Mouse (Mus musculus): Measurements from ENCODE around the gene Gm2832. TPM values are rescaled to one million over a fixed set of nuclear protein-coding genes. Genes with fewer than 3 reads are reported as not detected.

Gm2832 gene
- polyA plus RNA-seq (2012; rRNA removed), result not detected in 2 replicates

GRCm38 (mm10) chr14:41278505-41278904, at the start of gene Gm2832:
Gene Gm2832 (plus strand): TSS chr14:41278805.

Other genes with a start within 250 kb of the Gm2832 start
- not detected in 2 replicates for gene Dydc2, start 209.6 kb upstream of the Gm2832 start, polyA plus RNA-seq (2012; rRNA removed)
- gene Dydc1, start 205.9 kb upstream of the Gm2832 start, polyA plus RNA-seq (2012; rRNA removed), result not detected in 2 replicates
- gene Mat1a, start 173.8 kb upstream of the Gm2832 start, polyA plus RNA-seq (2012; rRNA removed), result 1.0 and 1.7 TPM in 2 replicates
- not detected in 2 replicates for gene Sftpa1, start 147.0 kb upstream of the Gm2832 start, polyA plus RNA-seq (2012; rRNA removed)
- gene Mbl1, start 127.3 kb upstream of the Gm2832 start, polyA plus RNA-seq (2012; rRNA removed), result not detected in 2 replicates
- gene Sftpd, start 93.7 kb upstream of the Gm2832 start, polyA plus RNA-seq (2012; rRNA removed), result 3.3 and 3.6 TPM in 2 replicates
- gene Gm5798, start 69.8 kb downstream of the Gm2832 start, polyA plus RNA-seq (2012; rRNA removed), result not detected in 2 replicates
- gene Gm7945, start 107.6 kb downstream of the Gm2832 start, polyA plus RNA-seq (2012; rRNA removed), result not detected in 2 replicates
- gene Gm6482, start 129.5 kb downstream of the Gm2832 start, polyA plus RNA-seq (2012; rRNA removed), result not detected in 2 replicates
- gene Gm7954, start 174.7 kb downstream of the Gm2832 start, polyA plus RNA-seq (2012; rRNA removed), result not detected in 2 replicates
- not detected in 2 replicates for gene Gm3486, start 210.7 kb downstream of the Gm2832 start, polyA plus RNA-seq (2012; rRNA removed)

Data from ovary, adult 2 months (tissue).